Mouse (Mus musculus) right cerebral cortex, adult 18-20 months (tissue): Measurements from ENCODE around the gene Msi2.

Source experiments
- DNase-seq: peaks from one replicate; pipeline ENCODE4 v3.0.0; 2022; ENCODE audit warnings: mixed read lengths

The Msi2 gene

DNA sequence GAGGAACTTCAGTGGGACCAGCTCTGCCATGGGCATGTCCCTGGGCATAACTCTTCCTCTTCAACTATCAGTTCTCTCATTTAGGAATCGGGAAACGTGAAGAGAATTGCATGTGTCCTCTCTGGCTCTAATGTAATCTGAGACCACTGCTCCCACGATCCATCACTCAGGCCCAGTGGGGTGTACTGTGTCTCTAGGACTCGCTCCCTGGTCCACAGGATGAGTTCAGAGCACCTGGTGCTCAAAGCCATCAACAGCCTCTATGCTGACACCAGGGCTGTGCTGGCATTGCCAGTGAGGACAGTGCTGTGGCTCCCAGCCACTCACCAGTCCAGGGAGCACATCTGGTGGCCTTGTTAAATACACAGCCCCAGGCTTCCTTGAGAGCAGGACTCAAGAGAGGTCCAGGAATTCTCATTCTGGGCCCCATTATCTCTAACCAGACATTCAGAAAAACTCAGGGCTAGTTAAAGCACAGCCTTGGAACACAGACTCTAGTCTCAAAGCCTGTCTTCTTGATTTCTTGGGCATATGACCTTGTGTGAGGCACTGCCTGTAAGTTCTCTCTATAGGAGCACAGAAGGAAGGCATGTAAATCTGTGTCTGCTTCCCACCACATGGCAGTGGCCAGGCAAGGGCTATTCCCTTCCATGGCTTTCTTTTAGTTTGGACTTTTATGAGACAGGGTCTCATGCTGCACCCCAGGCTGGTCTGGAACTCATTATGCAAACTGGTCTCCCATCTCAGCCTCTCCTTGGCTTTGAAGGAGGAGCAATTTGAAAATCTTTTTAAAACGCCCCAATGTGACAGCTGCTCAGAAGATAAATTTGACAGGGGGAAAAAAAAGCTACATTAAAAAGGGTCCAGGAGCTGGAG lies 211.5 kb downstream of the Msi2 start:
- no peak for DNase-seq

DNA sequence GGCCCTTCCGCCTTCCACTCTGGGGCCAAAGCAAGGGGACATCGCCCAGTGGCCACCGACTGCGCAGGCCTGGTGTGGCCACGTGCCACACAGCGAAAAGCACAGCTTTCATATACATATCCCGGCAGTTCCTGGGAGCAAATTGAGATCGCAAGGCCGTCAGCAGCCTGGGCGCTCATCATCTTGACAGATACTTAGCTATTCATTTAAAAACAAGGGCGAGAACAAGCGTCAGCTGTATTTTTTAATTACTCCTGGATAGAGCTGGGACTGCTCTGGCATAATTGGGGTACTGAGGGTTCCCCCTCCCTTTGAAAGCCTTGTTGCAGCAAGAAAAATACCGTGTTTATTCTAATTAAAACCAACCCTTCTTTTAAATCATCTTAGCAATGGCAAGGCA lies 212.2 kb downstream of the Msi2 start:
- no peak for DNase-seq

DNA sequence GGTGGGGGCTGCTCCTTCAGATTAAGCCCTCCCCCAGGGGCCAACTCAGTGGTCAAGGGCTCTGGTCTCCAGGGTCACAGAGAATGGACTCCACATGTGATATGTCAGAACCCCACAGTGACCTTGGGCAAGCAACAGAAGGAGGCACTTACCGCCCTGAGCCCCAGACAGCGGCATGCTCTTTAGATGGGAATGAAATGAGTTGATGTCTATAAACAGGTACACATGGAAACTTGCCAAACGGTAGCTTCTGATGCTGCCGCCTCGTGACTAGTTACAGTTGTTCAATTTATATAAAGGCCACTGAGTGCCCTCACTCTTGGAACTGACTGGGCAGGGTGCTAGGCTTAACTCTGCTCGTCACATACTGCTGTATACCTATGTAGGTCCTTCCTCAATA lies 215.7 kb downstream of the Msi2 start:
- no peak for DNase-seq

DNA sequence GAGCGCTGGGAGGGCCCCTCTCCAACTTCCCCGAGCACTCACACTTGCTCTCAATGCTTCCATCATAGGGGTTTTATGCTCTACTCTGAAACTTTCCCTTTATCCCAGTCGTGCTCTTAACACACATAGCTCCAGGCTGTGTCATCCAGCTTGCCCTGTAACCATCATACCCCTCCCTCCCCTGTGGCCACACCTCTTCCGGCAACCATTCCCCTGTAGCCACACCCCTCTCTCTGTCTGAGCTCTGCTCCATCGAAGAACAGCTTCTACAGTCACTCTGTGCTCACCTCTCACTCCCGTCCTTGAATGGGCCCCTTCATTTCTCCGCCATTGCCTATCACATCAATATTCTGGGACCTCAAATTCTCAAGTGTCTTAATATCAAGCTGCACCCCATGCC lies 219.8 kb downstream of the Msi2 start:
- DNase-seq: no peak

DNA sequence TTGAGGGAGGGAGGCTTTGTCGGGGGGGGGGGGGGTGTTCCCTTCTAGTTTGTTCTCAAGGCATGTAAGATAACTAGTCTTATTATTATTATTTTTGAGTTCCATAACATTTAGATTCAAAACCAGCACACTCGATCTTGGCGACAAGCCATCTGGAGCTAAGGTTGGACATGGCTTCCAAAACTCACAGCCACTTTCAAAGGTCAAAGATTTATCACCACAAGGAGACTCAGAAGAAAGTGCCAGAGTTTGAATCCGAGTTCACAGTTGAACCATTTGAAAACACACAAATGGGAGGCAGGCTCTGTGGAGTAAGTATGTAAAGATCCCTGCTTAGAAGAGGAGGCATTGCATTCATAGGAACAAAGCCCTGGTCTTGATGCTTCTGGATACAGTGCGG lies 221.9 kb downstream of the Msi2 start:
- DNase-seq: no peak

DNA sequence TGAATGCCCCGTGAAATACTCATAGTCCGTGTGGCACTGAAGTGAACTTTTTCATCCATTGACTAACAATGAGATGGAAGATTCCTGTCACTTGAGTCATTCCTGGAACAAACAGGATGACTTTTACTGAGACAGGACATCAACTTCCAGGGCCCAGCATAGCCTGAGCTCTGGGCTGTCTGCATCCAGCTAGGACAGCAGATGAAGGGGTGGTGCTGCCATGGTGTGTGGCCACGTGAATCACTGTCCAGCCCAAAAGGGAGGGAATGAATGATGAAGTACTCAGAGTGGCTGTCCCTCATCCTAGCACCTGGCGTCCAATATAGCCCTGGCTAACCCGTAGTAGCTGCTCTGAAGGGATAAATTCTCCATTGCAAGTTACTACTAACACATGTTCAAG lies 222.6 kb downstream of the Msi2 start:
- no peak for DNase-seq

DNA sequence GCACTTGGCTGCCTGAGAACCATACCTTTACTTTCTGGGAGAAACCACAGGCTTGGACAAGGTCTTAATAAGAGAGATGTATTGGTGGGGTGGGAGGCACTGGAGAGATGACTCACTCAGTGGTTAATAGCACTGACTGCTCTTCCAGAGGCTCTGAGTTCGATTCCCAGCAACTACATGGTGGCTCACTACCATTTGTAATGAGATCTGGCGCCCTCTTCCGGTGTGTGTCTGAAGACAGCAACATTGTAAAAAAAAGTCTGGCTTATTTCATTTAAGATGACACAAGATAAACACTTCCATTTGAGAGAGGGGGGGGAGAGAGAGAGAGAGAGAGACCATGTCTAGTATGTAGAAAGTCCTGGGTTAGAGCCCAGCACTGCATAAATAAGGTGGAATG lies 223.3 kb downstream of the Msi2 start:
- DNase-seq: no peak

DNA sequence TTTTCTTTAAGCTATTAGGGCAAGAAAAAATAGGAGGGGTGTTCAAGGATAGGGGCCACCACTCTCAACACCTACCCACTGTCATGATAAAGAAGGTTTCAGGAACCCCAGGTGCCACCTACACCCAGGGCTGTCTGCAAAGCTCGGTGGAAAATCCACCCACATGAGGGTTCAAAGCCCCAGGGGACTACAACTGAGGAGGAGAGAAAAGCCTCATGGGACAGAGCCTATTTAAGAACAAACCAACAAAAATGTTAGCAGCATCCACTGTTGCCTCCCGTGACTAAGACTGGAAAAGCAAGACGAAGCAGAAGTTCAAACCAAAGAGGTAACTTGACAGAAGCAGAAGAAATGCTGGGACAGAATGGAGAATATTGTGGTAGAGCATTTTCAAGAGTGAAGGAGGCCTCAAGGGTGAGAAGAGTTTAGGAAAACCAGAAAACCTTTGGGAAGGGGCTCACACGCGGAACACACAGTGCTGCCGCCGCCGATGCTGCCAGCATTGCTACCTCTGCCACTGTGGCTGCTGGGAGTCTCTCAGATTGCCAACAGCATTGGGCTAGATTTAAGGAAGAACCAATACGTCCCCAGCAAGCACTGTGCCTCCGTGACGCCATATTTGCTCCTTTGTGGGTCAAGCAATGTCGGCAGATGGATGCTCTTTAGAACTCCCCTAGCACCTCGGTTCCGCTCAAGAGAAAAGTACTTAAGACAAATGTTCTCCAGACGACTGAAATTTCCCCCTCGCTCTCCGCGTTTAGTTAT lies 224.3 kb downstream of the Msi2 start:
- DNase-seq: no peak

DNA sequence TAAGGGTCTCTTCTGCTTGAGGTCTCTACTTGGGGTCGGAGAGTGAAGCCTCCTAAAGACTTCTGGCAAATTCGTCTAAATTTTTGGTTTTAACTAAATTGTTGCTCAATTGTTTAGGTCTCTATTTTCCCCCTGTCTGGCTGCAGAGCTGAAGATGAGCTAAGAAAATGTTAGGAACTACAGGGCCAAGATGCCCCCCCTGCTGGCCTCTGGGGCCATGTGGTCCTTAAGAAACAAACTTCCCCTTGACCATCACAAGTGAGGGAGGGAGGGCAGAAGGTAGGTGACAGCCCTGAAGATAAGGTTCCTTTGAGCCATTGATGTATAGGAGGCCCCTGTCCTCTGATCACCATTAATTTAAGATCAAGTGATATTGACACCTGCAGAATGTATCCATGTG lies 225.7 kb downstream of the Msi2 start:
- no peak for DNase-seq

DNA sequence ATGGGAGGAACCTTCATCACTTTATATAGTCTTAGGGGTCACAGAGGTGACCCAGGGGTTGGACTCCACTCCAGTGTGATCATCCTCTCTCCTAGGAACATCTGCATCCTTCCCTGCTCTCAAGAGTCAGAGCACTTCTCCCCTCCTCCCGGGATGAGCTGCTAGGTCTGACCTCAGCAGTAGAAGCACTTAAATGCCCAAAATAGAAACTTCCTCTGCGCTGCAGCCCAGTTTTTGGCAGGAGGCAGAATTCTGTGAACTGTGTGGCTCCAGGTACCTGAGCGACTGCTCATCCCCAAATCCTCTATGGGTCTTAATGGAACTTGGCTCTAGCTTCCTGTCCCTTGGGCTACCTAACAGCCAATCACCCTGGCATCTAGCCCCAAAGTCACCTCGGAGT lies 228.3 kb downstream of the Msi2 start:
- DNase-seq: no peak

DNA sequence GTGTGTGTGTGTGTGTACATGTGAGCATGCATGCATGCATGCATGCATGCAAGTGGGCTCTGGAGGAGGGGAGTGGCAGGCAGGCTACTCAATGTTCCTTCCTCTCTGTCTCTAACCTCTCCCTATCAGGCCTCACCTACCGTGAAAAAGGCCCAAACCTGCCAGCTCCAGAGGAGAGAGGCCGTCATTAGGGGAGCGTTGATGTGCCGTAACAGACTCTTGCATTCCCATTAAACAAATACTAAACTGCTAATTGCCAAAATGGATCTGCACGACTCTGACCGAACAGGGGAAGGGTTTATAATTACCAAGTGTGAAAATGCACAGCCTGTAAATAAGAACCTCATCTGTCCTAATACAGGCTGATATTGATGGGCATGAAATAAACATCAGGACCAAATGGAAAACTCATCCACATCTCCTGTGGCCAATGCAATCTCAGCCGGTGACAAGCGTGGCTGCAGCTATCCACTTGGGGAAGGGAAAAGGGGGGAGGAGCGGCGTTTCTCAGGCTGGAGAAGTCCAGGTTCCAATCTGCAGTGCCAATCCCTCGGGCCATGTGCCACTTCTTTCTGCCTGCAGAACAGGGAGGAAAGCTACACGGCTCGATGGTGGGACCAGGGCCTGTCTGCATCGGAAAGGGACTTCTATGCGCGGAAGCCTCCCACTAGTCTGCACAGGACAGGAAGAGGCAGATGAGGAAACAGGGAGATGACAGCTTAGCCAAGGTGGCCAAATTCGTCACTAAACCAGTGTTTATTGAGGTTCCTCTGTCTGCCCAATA lies 229.2 kb downstream of the Msi2 start:
- no peak for DNase-seq

DNA sequence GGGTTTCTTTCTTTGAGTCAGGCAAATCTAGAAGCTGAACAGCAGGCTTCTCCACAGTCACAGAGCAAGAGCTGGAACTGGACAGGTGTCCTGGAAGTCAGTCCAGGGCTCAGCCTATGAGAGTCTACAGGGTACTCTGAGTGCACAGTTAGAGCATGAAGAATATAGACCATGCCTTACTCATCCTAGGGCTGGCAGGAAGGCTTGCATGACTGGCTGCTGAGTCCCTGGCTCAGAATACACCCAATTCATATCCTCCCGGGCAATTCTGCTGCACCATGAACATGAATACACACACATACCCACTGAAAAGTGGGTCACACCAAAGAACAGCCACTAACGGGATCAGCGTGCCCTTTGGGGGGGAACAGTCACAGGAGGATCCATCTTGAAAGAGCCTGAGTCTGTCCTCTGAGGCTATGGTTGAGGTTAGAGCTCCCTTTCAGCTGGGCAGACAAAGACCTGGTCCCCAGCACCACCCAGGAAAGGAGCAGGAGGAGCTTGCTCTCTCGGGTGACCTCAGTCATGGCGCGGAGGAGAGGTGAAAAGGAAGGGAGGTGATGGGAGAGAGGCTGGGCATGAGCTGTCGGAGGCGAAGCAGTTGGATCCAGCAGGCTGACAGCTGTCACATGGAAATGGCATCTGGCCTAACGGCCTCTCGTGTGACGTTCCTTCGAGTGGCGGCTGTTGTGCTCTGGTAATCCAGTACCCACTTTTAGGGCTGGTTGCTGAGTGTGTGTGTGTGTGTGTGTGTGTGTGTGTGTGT lies 230.0 kb downstream of the Msi2 start:
- DNase-seq: no peak

DNA sequence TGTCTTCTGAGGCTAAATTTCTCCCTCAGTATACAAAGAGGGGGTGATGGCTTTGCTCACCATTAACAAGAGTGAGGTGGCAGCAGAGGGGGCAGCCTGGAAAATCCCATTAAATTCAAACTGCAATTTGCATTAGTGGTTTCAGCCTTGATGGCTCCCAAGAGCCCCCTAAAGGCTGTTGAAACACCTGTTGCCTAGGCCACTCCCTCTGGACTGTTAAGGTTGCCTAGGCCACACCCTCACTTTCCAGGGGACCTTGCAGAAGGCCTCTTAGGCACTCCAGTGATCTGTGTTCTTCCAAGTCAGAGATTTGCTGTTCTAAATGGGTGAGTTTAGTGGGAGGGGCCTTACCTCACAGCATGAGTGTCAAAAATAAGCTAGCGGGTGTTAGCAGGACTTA lies 232.3 kb downstream of the Msi2 start:
- DNase-seq: no peak

DNA sequence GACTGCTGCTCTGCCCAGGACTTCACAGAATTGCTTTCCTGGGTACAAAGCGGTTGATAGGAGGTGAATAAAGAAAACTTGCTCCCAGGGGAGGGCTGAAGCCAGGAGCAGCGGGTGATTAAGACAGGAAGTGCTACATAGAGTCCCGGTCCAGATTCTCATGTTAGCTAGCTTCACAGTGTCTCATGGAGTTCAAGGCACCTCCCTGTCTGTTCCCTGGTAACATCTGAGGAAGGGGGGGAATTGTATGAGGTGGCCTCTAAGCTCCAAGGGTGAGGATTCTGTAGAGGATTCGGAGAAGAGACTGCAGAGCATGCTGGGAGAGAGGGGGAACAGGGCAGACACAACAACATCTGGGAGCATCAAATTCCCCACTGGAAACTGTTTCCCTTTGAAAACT lies 233.2 kb downstream of the Msi2 start:
- no peak for DNase-seq

DNA sequence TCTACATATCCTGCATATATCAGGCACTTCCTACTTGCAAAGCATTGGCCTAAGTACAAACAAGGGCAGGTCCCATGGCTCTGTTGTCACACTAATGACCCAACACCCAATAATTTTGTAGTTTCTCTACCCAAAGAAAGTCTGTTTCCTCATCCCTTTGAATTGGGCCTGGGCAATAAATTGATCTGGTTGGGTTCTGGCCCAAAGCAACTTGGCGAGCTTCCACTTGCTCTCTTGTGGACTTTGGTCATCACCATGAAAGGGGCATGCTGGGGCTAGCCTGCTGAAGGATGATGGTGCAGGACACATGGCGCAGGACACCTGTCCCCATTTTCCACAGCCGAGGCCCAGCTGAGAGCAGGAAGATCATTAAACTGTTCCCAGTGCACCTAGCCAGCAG lies 234.3 kb downstream of the Msi2 start:
- no peak for DNase-seq

DNA sequence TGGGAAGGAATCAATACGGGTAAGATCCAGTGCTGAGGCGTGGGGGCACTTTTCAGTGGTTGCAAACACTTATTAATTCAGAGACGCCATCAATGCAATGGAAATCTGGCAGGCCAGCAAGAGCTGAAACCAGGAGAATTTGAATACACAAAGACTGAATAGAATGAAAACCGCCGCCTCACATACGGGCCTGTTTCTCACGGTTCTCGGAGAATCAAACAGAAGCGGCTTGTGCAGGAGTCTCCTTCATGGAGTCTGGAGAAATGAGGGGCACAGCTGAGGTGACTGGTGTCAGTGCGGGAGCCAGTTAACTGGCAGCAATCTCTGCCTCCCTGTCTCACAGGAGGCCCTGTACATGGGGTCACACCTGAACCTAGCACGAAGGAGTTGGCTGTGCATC lies 235.7 kb downstream of the Msi2 start:
- DNase-seq: no peak

DNA sequence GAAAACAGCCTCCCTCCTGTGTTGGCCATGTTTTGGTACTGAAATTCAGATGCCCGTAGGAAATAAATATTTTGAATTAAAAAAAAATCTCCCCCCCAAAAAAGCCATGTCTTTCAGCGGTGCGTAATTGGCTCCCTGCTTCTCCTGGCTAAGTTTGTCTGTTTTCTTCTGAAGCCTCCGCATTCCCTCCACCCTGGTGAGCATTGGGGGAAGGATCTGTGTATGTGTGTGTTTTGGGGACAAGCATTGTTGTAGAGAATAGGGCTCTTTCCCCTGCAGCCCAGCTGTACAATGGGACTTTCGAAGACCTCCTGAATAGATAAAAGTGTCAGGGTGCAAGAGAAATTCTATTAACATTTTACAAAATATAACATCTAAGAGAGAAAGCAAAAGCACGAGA lies 236.1 kb downstream of the Msi2 start:
- no peak for DNase-seq

DNA sequence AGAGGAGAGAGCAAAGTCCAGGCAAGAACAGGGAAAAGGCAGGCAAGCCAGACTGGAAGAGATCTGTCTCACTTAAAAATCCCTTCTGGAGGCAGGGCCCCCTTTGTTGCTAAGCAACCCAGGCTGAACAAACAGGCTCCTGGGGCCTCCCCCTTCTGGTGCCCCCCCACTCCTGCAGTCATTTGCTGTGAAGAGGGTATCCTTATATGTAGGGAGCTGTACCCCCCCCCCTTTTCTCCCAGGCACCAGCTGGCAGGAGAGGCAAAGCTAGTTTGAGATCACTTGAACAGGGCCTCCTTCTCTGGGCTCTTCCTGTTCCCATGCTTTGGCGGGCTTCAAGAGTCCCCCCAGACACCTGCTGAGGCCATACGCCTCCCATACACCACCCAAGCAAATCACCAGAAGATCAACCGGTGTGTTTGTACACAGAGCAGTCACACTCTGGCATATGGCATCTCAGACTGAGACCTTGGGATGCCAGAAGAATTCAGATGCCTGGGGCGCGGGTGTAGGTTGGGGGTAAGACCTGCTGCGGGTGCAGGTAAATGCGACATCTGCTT lies 236.6 kb downstream of the Msi2 start:
- no peak for DNase-seq

DNA sequence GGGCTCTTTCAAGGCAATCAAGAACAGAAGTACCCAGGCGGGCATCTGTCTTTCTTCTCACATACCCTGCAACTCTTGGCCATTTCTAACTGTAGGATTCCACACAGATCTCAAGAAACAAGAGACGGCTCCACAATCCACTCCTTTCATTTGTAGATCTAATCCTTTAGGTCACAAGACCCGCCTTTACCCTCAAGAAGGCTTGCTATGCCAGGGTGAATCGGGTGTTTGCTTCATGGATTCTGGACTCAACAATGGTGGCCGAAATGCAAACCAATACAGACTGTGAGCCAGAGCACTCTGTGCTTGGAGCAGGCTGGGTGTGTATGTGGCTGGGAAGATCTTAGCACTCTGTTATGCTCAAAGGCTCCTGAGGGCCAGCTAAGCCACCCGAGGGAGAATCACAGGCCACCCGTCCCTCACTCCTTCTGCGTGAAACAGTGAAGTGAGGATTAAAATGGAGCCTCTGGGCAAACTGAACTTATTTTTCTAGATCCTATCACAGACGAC lies 237.2 kb downstream of the Msi2 start:
- no peak for DNase-seq

DNA sequence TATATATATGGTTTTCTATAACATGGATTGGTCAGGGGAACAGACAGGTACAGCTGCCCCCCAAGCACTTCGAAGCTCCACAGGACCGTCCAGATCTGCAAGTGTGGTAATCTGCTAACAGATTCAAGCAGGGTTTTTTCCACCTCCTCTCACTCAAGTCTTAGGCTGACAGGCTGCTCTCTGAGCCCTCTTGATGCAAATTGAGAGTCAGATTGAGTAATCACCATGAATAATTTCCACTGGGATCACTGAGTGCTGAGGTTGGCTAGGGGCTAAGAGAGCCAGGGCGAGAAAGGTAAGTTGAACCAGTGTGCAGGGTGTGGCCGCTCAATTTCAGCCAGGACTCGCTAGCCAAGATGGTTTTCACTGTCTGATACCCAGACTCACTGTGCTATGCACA lies 238.8 kb downstream of the Msi2 start:
- DNase-seq: no peak

DNA sequence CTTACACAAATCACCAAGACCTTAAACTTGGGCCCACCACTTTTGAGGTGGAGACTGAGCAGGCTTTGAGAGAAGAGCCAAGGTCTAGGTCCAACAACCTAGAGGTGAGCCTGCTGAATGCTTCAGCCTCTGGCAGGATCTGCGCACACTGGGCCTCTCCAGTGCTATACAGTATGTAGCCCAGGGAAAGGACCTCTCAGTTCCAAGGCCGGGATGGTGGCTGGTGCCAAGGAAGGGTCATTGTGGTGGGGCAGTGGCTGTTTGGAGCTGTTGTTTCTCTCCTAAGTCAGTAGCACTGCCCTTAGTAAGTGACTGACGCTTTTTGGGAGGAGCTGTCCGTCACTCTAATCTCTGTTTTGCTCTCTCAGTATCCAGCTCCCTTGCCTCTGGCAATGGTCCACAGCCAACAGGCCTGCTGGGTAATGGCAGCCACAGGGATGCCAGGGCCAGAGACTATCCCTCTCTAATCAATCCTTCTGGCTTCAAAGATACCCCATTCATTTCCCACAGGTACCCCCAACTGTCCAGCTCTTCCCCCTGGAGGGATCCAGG lies 243.3 kb downstream of the Msi2 start:
- DNase-seq: no peak

DNA sequence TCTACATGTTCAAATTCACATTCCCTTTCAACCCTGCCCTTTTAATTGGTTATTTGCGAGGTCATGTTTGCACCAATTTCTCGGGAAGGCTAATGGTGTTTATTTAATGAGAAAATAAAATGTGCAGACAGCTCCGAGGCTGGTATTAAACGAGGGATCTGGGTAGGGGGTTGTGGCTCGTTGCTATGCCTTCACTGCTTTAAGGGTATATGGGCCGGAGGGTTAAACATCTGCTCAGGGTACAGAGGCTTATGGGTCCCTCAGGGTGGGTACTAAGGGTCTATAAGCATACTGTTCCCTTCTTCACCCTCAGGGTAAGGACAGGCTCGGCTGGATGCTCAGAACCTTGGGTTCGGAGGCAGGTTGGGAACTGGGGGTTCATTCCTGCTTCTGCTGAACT lies 245.6 kb downstream of the Msi2 start:
- no peak for DNase-seq
